Mouse (Mus musculus) neural tube, embryonic 13.5 days (tissue): ENCODE results near the gene S100a10. TPM values are rescaled to one million over a fixed set of nuclear protein-coding genes. Genes with fewer than 3 reads are reported as not detected.
"Not testable (repeated sequence)": the region's sequence is repeated elsewhere in the genome, so short reads cannot be mapped to it uniquely, and the experiment has no call there.

ENCODE experiments used
- ATAC-seq: fragments of 200-750 bp; cut with Nextera tagmentation; 2 replicates; pipeline ENCODE4 v1.8.0; 2017; ENCODE audit warnings: low read depth, mild to moderate bottlenecking, moderate TSS enrichment, moderate library complexity
- H3K27ac ChIP-seq: fragments of 300-500 bp; sonication (generic); replicated peaks from 2 replicates; pipeline ENCODE4 v1.5.1; 2015; ENCODE audit warnings: moderate library complexity, mild to moderate bottlenecking, inconsistent platforms
- H3K27me3 ChIP-seq: fragments of 300-500 bp; sonication (generic); 2 replicates; pipeline ENCODE4 v1.6.1; 2015; ENCODE audit warnings: mild to moderate bottlenecking, inconsistent platforms
- H3K36me3 ChIP-seq: fragments of 300-500 bp; sonication (generic); 2 replicates; pipeline ENCODE4 v1.6.1; 2015; ENCODE audit warnings: mild to moderate bottlenecking, inconsistent platforms
- H3K4me1 ChIP-seq: fragments of 300-500 bp; sonication (generic); replicated peaks from 2 replicates; pipeline ENCODE4 v1.6.1; 2015; ENCODE audit warnings: inconsistent platforms
- H3K4me2 ChIP-seq: fragments of 300-500 bp; sonication (generic); 2 replicates; pipeline ENCODE4 v1.6.1; 2015; ENCODE audit warnings: inconsistent platforms, mild to moderate bottlenecking, moderate library complexity
- H3K4me3 ChIP-seq: fragments of 300-500 bp; sonication (generic); 2 replicates; pipeline ENCODE4 v1.5.1; 2015; ENCODE audit warnings: mild to moderate bottlenecking, inconsistent platforms
- H3K9ac ChIP-seq: fragments of 300-500 bp; sonication (generic); 2 replicates; pipeline ENCODE4 v1.6.1; 2015; ENCODE audit warnings: moderate library complexity, mild to moderate bottlenecking, inconsistent platforms
- H3K9me3 ChIP-seq: fragments of 300-500 bp; sonication (generic); 2 replicates; pipeline ENCODE4 v1.6.1; 2016; ENCODE audit warnings: inconsistent platforms
- WGBS: fragments of 180-500 bp; shearing (Covaris S2); methylation state at CpG from one replicate; pipeline ENCODE4 v1.1.7; 2015; 5-methylcytosine and 5-hydroxymethylcytosine counted together
- polyA plus RNA-seq: library from polyadenylated mRNA; unstranded; fragments of >200 nt; fragmentation: Nextera tagmentation; extraction: Ambion mirVana; gene quantifications from 2 replicates; pipeline ENCODE4 v1.2.1, GENCODE M21; 2015

S100a10 gene
- polyA plus RNA-seq, 1 experiment from 2014 or later = 435 TPM

- Histone ChIP-seq H3K4me3 (no peak overlapping the region), H3K27ac (no peak overlapping the region), H3K27me3 (peaks cover 53% of the 10 kb centered on the region), H3K9me3 (no peaks in the 10 kb centered on the region), H3K4me1 (no peaks in the 10 kb centered on the region), H3K36me3 (no peaks in the 10 kb centered on the region), H3K9ac (no peak overlapping the region), H3K4me2 (no peak overlapping the region)
- WGBS = 85% methylated on average over 1 of the region's 1 CpGs
- no peak for ATAC-seq
Observed at GRCm38 (mm10) chr3:93590256-93590655, 35.4 kb downstream of the S100a10 start.

- H3K9ac ChIP-seq = no peak overlapping the region
- H3K4me1 ChIP-seq = peaks cover 7% of the 10 kb centered on the region; the same call in 1 of the 2 replicates
- H3K4me2 ChIP-seq = no peak overlapping the region
- H3K27ac ChIP-seq = no peak overlapping the region
- peaks cover 65% of the 10 kb centered on the region for H3K27me3 ChIP-seq
- H3K4me3 ChIP-seq = no peak overlapping the region
- no peaks in the 10 kb centered on the region for H3K9me3 ChIP-seq
- H3K36me3 ChIP-seq = no peaks in the 10 kb centered on the region
- WGBS = 88% methylated on average over 2 of the region's 2 CpGs
- no peak for ATAC-seq
Observed at GRCm38 (mm10) chr3:93592100-93592499, 37.2 kb downstream of the S100a10 start.

- Histone ChIP-seq H3K4me1 (peaks cover 12% of the 10 kb centered on the region), H3K27me3 (peaks cover 65% of the 10 kb centered on the region), H3K4me3 (no peak overlapping the region), H3K9me3 (no peaks in the 10 kb centered on the region), H3K9ac (no peak overlapping the region), H3K27ac (no peak overlapping the region), H3K36me3 (no peaks in the 10 kb centered on the region), H3K4me2 (no peak overlapping the region)
- ATAC-seq = no peak
- WGBS = 83% methylated on average over 4 of the region's 4 CpGs
Observed at GRCm38 (mm10) chr3:93592976-93593375, 38.1 kb downstream of the S100a10 start.

- H3K9me3 ChIP-seq = no peaks in the 10 kb centered on the region
- 67% methylated on average over 1 of the region's 1 CpGs for WGBS
- H3K27me3 ChIP-seq = peaks cover 68% of the 10 kb centered on the region
- H3K4me1 ChIP-seq = peaks cover 12% of the 10 kb centered on the region
- no peak for ATAC-seq
- H3K9ac ChIP-seq = no peak overlapping the region
- no peaks in the 10 kb centered on the region for H3K36me3 ChIP-seq
- H3K27ac ChIP-seq = no peak overlapping the region
- H3K4me3 ChIP-seq = no peak overlapping the region
- no peak overlapping the region for H3K4me2 ChIP-seq
Observed at GRCm38 (mm10) chr3:93593512-93593911, 38.6 kb downstream of the S100a10 start.

- Histone ChIP-seq H3K9me3 (no peaks in the 10 kb centered on the region), H3K27ac (no peak overlapping the region), H3K36me3 (no peaks in the 10 kb centered on the region), H3K27me3 (peaks cover 73% of the 10 kb centered on the region), H3K9ac (no peak overlapping the region), H3K4me1 (peaks cover 12% of the 10 kb centered on the region), H3K4me3 (no peak overlapping the region), H3K4me2 (no peak overlapping the region)
- no peak for ATAC-seq
- 91% methylated on average over 1 of the region's 1 CpGs for WGBS
Observed at GRCm38 (mm10) chr3:93596632-93597031, 41.8 kb downstream of the S100a10 start.

GRCm38 (mm10) chr3:93597221-93597913, 42.5 kb downstream of the S100a10 start:
- 15% methylated on average over 5 of the region's 5 CpGs for WGBS
- H3K27ac ChIP-seq = no peak overlapping the region; the same call in 1 of the 2 replicates
- H3K9ac ChIP-seq = no peak overlapping the region
- H3K36me3 ChIP-seq = no peaks in the 10 kb centered on the region
- peak; percentile 97 for ATAC-seq
- no peak overlapping the region for H3K4me2 ChIP-seq
- peaks cover 12% of the 10 kb centered on the region for H3K4me1 ChIP-seq
- no peaks in the 10 kb centered on the region for H3K9me3 ChIP-seq
- H3K4me3 ChIP-seq = no peak overlapping the region
- peaks cover 75% of the 10 kb centered on the region for H3K27me3 ChIP-seq

GRCm38 (mm10) chr3:93597970-93598369, 43.1 kb downstream of the S100a10 start:
- ATAC-seq = no peak
- no peak overlapping the region; the same call in 1 of the 2 replicates for H3K27ac ChIP-seq
- H3K4me1 ChIP-seq = peaks cover 12% of the 10 kb centered on the region
- no peaks in the 10 kb centered on the region for H3K36me3 ChIP-seq
- H3K27me3 ChIP-seq = peaks cover 74% of the 10 kb centered on the region
- H3K9me3 ChIP-seq = no peaks in the 10 kb centered on the region
- no peak overlapping the region for H3K4me3 ChIP-seq
- H3K4me2 ChIP-seq = no peak overlapping the region
- 88% methylated on average over 7 of the region's 7 CpGs for WGBS
- H3K9ac ChIP-seq = no peak overlapping the region

GRCm38 (mm10) chr3:93600206-93600605, 45.3 kb downstream of the S100a10 start:
- ATAC-seq = no peak
- Histone ChIP-seq H3K9ac (no peak overlapping the region), H3K9me3 (no peaks in the 10 kb centered on the region), H3K4me1 (peaks cover 12% of the 10 kb centered on the region), H3K27me3 (peaks cover 66% of the 10 kb centered on the region), H3K27ac (no peak overlapping the region), H3K36me3 (no peaks in the 10 kb centered on the region), H3K4me3 (no peak overlapping the region), H3K4me2 (no peak overlapping the region)
- WGBS = 89% methylated on average over 2 of the region's 2 CpGs

- WGBS = 78% methylated on average over 1 of the region's 1 CpGs
- Histone ChIP-seq H3K4me3 (no peak overlapping the region), H3K4me1 (peaks cover 7% of the 10 kb centered on the region), H3K9ac (no peak overlapping the region), H3K9me3 (no peaks in the 10 kb centered on the region), H3K4me2 (no peak overlapping the region), H3K36me3 (no peaks in the 10 kb centered on the region), H3K27me3 (peaks cover 59% of the 10 kb centered on the region), H3K27ac (no peak overlapping the region)
- ATAC-seq = no peak
Observed at GRCm38 (mm10) chr3:93601903-93602302, 47.0 kb downstream of the S100a10 start.

- H3K9me3 ChIP-seq, H3K4me1 ChIP-seq, H3K4me2 ChIP-seq, H3K27ac ChIP-seq, H3K27me3 ChIP-seq, H3K36me3 ChIP-seq, H3K9ac ChIP-seq, H3K4me3 ChIP-seq: not testable (repeated sequence)
- 0 out of 2 replicates have a peak, but pooled peaks have one; percentile 63 for ATAC-seq
Observed at GRCm38 (mm10) chr3:93608970-93609369, 54.1 kb downstream of the S100a10 start.

Other genes starting within 250 kb of the S100a10 start
- not detected in 2 replicates for gene Hrnr, start 235.3 kb upstream of the S100a10 start, polyA plus RNA-seq
- gene Rptn, start 161.4 kb upstream of the S100a10 start, polyA plus RNA-seq = not detected in 2 replicates
- gene Tchh, start 112.8 kb upstream of the S100a10 start, polyA plus RNA-seq = 0.95 and 1.3 TPM in 2 replicates
- not detected in 2 replicates for gene Tchhl1, start 86.3 kb upstream of the S100a10 start, polyA plus RNA-seq
- 312 and 319 TPM in 2 replicates for gene S100a11, start 34.6 kb upstream of the S100a10 start, polyA plus RNA-seq
- not detected in 2 replicates for gene Tdpoz2, start 97.6 kb downstream of the S100a10 start, polyA plus RNA-seq
- not detected in 2 replicates for gene Tdpoz1, start 121.2 kb downstream of the S100a10 start, polyA plus RNA-seq
- not detected in 2 replicates for gene Gm37596, start 138.0 kb downstream of the S100a10 start, polyA plus RNA-seq
- gene Gm5773, start 217.9 kb downstream of the S100a10 start, polyA plus RNA-seq = not detected in 2 replicates
- gene Tdpoz4, start 241.3 kb downstream of the S100a10 start, polyA plus RNA-seq = not detected in 2 replicates